Mouse (Mus musculus) cortical plate, adult 2 months (tissue): ENCODE data around the gene Marf1. TPM values are rescaled to one million over a fixed set of nuclear protein-coding genes. Genes with fewer than 3 reads are reported as not detected.

Experiments
- H3K27ac ChIP-seq: fragments of 200-500 bp; 2 replicates; pipeline ENCODE4 v1.5.1; 2012; ENCODE audit warnings: low read length, control low read depth, inconsistent platforms; ENCODE audit not compliant: insufficient read depth
- H3K4me1 ChIP-seq: fragments of 200-500 bp; 2 replicates; pipeline ENCODE4 v1.6.1; 2011; ENCODE audit warnings: low read length; ENCODE audit not compliant: control insufficient read depth, insufficient read depth
- H3K4me3 ChIP-seq: fragments of 200-500 bp; 2 replicates; pipeline ENCODE4 v1.5.1; 2011; ENCODE audit warnings: mild to moderate bottlenecking, low read length, control low read depth; ENCODE audit not compliant: insufficient read depth
- CTCF ChIP-seq: fragments of 200-500 bp; IDR thresholded peaks from 2 replicates; pipeline ENCODE4 v1.5.1; 2011; ENCODE audit warnings: mild to moderate bottlenecking, control low read depth, low read length; ENCODE audit not compliant: insufficient read depth; ENCODE audit errors: extremely low read depth
- POLR2A ChIP-seq: fragments of 200-500 bp; IDR thresholded peaks from 2 replicates; pipeline ENCODE4 v1.6.1; 2011; ENCODE audit warnings: mild to moderate bottlenecking, low read length, control low read depth; ENCODE audit not compliant: insufficient read depth; ENCODE audit errors: extremely low read depth
- polyA plus RNA-seq: library from polyadenylated mRNA; depleted of rRNA; stranded (reverse); fragments of >200 nt; gene quantifications from 2 replicates; pipeline ENCODE4 v1.2.3, GENCODE M21; 2012

Marf1 gene
- polyA plus RNA-seq, 1 experiment = 45.4 TPM

DNA sequence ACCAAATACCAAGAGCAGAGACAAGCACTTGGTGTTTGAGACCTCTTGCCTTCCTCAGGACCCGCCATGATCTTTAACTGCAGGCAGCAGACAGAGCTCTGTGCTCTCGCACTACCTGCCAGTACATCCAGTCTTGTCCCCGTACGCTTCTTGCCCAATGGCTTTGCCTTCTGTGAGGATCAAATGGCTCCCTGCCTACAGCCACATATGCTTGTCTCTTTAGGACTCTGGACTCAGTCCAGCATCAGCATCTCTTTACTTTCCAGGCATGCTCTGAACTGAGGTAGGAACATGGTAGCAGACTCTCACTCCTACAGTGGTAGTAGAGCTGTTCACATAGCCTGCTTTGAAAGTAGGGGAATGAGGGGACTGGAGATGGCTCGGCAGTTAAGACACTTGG is 42.2 kb downstream of the Marf1 start:
- Histone ChIP-seq H3K4me1 (no peaks in the 10 kb centered on the region; the same call in 1 of the 2 replicates), H3K4me3 (no peak overlapping the region), H3K27ac (no peak overlapping the region)
- TF ChIP-seq POLR2A (no peak), CTCF (no peak)

DNA sequence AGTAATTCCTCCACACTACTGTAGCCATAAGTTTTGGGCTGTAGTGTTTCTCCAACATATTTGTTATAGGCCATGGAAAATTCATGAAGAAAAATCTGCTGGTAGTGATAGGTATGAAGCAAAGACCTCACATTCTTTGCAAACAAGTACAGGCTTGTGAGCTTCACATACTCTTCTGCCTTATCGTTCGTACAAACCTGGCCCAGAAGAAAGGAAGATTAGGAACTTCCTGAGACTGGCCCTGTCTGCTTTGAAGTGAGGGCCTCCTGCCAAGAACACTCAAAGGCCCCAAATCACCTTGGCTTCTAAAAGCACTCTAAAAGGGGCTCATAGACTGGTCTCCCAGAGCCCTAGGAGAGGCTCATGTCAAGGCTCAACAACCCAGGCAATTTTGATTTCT is 45.9 kb downstream of the Marf1 start:
- Histone ChIP-seq H3K27ac (no peak overlapping the region), H3K4me1 (no peaks in the 10 kb centered on the region), H3K4me3 (no peak overlapping the region)
- TF ChIP-seq POLR2A = no peak
- TF ChIP-seq CTCF = no peak

DNA sequence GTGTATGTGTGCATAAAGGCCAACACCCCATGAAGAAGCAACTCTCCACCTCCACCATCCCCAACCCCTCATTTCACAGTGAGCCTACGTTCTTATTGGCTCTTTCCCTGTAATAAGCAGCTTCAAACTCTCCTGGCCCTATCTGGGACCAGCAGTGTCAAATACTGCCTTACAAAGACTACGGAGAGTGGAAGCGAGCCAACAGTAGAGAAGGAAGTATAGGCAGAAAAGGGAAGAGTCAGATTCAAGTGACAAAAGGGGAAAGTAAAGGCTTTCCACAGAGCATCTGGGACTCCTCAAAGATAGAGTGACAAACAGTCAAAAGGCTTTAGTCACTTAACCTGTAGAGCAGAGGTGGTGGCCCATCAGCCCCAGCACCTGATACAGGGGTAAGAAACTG is 50.4 kb downstream of the Marf1 start:
- Histone ChIP-seq H3K27ac (no peak overlapping the region), H3K4me3 (no peak overlapping the region), H3K4me1 (no peaks in the 10 kb centered on the region)
- TF ChIP-seq POLR2A (no peak), CTCF (no peak)

DNA sequence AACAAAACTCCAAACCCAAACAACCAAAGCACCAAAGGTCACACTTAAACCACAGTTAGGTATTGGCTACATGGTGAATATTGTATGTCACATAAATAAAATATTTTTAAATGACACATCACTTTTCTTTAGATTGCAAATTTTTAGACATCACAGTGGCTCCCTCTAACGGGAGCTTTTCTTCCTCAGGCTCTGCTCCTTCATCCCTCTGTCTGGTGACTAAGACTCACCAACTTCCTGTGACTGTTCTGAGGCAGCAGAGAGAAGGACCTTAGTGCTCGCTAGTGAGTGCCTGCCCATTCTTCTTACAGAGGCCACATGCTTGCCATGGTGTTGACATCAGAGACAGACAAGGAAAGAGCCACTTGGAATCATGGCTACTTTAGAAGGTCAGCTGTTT is 51.0 kb downstream of the Marf1 start:
- Histone ChIP-seq H3K4me1 (no peaks in the 10 kb centered on the region), H3K27ac (no peak overlapping the region), H3K4me3 (no peak overlapping the region)
- TF ChIP-seq CTCF (peak; percentile 30; the same call in 1 of the 2 replicates), POLR2A (no peak)

DNA sequence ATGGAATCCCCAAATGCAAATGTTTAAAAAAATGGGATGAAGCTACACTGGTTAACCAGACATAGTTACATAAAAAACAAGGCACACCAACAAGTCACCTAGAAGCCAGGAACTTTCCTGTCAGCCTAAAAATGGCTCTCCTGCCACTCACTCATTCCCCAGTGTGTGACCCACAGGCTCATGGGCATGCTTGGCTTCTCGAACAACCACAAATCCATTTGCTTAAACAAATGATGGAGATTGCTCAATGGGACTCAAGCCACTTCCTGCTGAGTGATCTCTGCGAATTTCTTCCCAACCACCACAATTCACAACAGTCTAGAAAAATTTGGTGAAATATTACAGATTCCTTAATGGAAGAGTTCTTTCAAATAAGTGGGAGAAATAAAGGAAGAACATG is 52.2 kb downstream of the Marf1 start:
- no peak overlapping the region for H3K27ac ChIP-seq
- H3K4me3 ChIP-seq = no peak overlapping the region
- TF ChIP-seq CTCF (no peak), POLR2A (no peak)
- H3K4me1 ChIP-seq = no peaks in the 10 kb centered on the region

DNA sequence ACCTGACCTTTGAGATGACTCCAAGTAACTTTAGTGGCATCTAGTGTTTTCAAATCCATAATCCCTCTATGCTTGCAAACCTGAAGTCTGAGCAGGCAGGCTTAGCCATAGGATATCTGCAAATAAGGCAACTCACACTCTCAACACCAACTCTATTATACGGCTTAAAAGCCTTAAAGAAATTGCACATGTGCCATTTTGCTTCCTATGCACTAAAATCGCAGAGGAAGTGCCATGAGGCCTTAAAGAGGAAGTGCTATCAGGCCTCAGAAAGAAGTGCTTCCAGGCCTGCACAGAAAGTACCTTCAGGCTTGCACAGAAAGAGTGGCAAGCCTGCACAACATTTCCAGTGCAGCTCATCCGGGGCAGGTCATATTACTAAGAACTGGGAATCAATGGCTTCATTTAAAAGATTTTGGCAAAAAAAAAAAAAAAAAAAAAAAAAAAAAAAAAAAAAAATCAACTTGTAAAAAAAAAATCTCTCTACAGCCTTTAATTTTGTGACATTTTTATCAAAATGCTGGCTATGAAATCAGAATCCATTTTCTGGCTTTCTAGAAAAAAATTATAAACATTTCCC is 53.4 kb downstream of the Marf1 start:
- TF ChIP-seq CTCF (no peak), POLR2A (no peak)
- no peak overlapping the region for H3K4me3 ChIP-seq
- H3K27ac ChIP-seq = no peak overlapping the region
- peaks cover 1% of the 10 kb centered on the region; the same call in 1 of the 2 replicates for H3K4me1 ChIP-seq

DNA sequence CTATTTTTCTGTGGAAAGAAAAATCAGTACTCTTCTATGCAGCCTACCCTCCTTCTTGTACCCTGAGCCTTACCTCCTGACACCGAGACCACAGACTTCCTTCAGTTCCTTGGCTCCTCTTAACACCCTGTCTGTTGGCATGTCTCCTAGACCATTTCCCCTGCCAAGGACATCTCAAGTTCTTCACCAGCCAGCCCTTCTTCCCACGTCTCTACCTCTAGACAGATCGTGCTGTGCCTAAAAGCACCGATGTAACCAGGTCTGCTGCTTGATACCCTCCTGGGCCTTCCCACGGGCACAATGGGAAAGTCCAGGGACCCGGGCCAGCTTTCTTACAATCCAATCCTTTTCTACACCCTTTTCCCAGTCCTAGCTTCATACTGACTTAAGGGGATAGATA is 57.3 kb downstream of the Marf1 start:
- no peak for TF ChIP-seq POLR2A
- TF ChIP-seq CTCF = no peak
- Histone ChIP-seq H3K4me1 (peaks cover 1% of the 10 kb centered on the region; the same call in 1 of the 2 replicates), H3K4me3 (no peak overlapping the region)

DNA sequence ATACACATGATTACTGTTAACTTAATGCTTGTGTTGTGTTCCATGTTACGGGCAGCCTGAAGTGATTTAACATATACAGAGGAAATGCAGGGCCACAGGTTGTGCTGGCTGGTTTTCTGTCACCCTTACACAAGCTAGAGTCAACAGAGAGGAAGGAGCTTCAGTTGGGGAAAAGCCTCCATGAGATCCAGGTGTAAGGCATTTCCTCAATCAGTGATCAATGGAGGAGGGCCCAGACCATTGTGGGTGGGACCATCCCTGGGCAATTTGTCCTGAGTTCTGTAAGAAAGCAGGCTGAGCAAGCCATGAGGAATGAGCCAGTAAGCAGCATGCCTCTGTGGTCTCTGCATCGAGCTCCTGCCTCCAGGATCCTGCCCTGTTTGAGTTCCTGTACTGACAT is 71.4 kb downstream of the Marf1 start:
- no peaks in the 10 kb centered on the region; the same call in 1 of the 2 replicates for H3K4me1 ChIP-seq
- no peak overlapping the region for H3K4me3 ChIP-seq
- no peak overlapping the region for H3K27ac ChIP-seq
- no peak for TF ChIP-seq POLR2A
- TF ChIP-seq CTCF = no peak

More for the DNA sequence above, 57.3 kb downstream of the Marf1 start:
- H3K27ac ChIP-seq = no peak overlapping the region

DNA sequence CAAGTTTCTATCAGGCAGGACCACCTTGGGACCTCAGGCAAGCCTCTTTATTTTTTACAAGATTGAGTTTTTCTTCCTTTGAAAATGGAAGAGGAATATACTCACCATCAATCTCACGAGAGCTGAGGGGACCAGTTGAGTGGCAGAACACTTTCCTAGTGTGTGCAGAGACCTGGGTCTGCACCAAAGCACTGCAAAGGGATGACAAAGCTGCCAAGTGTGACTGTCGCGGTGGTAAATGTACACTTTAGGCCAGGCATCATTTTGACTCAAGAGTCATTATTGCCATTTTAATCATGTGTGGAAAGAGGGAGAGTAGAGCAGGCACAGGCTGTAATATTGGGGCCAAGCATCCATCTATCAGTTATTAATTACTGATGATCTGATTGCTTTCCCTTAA is 73.9 kb downstream of the Marf1 start:
- Histone ChIP-seq H3K4me1 (no peaks in the 10 kb centered on the region; the same call in 1 of the 2 replicates), H3K27ac (no peak overlapping the region), H3K4me3 (no peak overlapping the region)
- TF ChIP-seq CTCF = no peak
- no peak for TF ChIP-seq POLR2A

DNA sequence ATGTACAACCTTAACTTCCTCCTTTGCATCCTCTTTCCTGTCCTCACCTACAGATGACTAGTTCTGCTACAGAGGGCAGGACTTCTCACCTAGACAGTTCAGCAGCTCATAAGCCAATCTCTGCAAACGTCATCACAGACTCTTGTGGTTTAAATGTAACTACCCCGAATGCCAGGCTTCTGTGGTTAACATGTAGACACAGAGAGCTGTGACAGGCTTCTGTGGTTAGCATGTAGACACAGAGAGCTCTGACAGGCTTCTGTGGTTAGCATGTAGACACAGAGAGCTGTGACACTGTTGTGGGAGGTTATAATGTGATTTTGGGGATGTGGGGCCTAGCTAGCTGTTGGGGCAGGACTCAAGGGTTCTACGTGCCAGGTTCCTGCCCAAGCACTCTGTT is 74.9 kb downstream of the Marf1 start:
- Histone ChIP-seq H3K4me3 (no peak overlapping the region), H3K27ac (no peak overlapping the region), H3K4me1 (no peaks in the 10 kb centered on the region)
- TF ChIP-seq CTCF = no peak

DNA sequence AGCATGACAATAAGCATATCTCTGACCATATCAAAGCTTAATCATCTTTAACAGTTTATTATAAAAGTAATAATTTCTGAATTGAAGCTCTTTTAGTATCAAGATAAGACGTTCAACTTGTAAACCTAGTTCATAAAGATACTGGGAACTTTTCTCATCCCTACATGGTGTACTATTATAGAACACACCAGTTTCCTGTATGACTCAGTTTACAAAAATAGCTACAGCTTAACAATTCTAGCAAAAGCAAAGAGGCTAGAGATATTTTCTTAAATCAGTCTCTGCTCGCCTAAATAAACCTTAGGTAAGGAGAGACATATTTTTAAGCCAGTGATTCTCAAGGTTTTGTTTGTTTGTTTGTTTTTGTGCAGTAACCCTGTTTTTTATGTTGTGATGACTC is 80.2 kb downstream of the Marf1 start:
- Histone ChIP-seq H3K27ac (no peak overlapping the region), H3K4me1 (peaks cover 4% of the 10 kb centered on the region), H3K4me3 (no peak overlapping the region)
- TF ChIP-seq CTCF (no peak), POLR2A (no peak)
